Comparison of ENCODE assay signal across 8 mouse cellular contexts in genomic region chr4:45107601-45108277, GRCm38 (mm10). TPM values are rescaled to one million over a fixed set of nuclear protein-coding genes. Genes with fewer than 3 reads are reported as not detected.
DNase-seq lines count a peak whose midpoint lies in the region; ATAC-seq and TF ChIP-seq lines count a peak whose summit lies in the region.

Tomm5 (minus strand) TSS chr4:45108114.

- under 1% methylated on average over 39 of the region's 39 CpGs for whole genome bisulfite sequencing in hindbrain, embryonic 10.5 days
- WGBS in lung, postnatal 0 days: under 1% methylated on average over 39 of the region's 39 CpGs

- peak; percentile 81 for TF ChIP-seq CTCF in lung, postnatal 0 days (IDR thresholded peaks at IDR 0.05)

- H3K27me3 ChIP-seq in hindbrain, embryonic 10.5 days (ENCODE audit: insufficient read depth, poor library complexity, severe bottlenecking): no peaks in the 10 kb centered on the region
- no peaks in the 10 kb centered on the region for H3K27me3 ChIP-seq in lung, postnatal 0 days (replicated peaks; ENCODE audit: insufficient read depth, low read length)

- peak within 1 kb of the TSS; percentile 100 for H3K4me3 ChIP-seq in hindbrain, embryonic 10.5 days
- H3K4me3 ChIP-seq in lung, postnatal 0 days (ENCODE audit: low read depth, low read length): peak within 1 kb of the TSS; percentile 77

- peak; percentile 100 for ATAC-seq in frontal cortex, adult (ENCODE audit: low TSS enrichment)
- ATAC-seq in lung, postnatal 0 days: peak; percentile 99

- peak within 1 kb of the TSS; percentile 86 for H3K4me2 ChIP-seq in lung, postnatal 0 days (replicated peaks; ENCODE audit: low read depth, low read length)

- H3K9me3 ChIP-seq in hindbrain, embryonic 10.5 days: no peaks in the 10 kb centered on the region
- no peaks in the 10 kb centered on the region for H3K9me3 ChIP-seq in lung, postnatal 0 days (ENCODE audit: low read length)

- peak within 1 kb of the TSS; percentile 75 for H3K9ac ChIP-seq in lung, postnatal 0 days (replicated peaks; ENCODE audit: low read depth)

- peak; percentile 89 for DNase-seq in MN1 (ENCODE audit: low spot score)
- DNase-seq in cerebellum, adult 9-10 months: peak; percentile 92
- peak; percentile 89 for DNase-seq in hindbrain, embryonic 10.5 days (ENCODE audit: low spot score)
- DNase-seq in layer of hippocampus, adult 9-11 months: peak; percentile 93
- peak; percentile 98 for DNase-seq in lung, postnatal 0 days (ENCODE audit: low spot score)
- peak; percentile 80 for DNase-seq in ovary, postnatal 14 days (ENCODE audit: low spot score)
- peak; percentile 89 for DNase-seq in thymus, postnatal 14 days

- peak within 1 kb of the TSS; percentile 90 for H3K27ac ChIP-seq in hindbrain, embryonic 10.5 days
- peak within 1 kb of the TSS; percentile 43; the same call in 1 of the 2 replicates for H3K27ac ChIP-seq in lung, postnatal 0 days (ENCODE audit: low read length)

- peak; percentile 64 for TF ChIP-seq EP300 in lung, postnatal 0 days (IDR thresholded peaks at IDR 0.05)

- peaks cover 18% of the 10 kb centered on the region for H3K4me1 ChIP-seq in hindbrain, embryonic 10.5 days (replicated peaks)
- H3K4me1 ChIP-seq in lung, postnatal 0 days (ENCODE audit: insufficient read depth, low read depth, low read length): peaks cover 7% of the 10 kb centered on the region; the same call in 1 of the 2 replicates

- H3K36me3 ChIP-seq in hindbrain, embryonic 10.5 days: peaks cover 31% of the 10 kb centered on the region
- H3K36me3 ChIP-seq in lung, postnatal 0 days (ENCODE audit: insufficient read depth, low read length): peaks cover 8% of the 10 kb centered on the region

RNA-seq across cellular contexts. Expression of gene Tomm5, which starts in this region (rescaled TPM):
- 204 and 213 TPM in 2 replicates for polyA plus RNA-seq in hindbrain, embryonic 10.5 days (2016; fragmentation: Nextera tagmentation; extraction: Ambion mirVana)
- polyA plus RNA-seq in lung, postnatal 0 days (2015; fragmentation: Nextera tagmentation; extraction: Ambion mirVana): 144 and 151 TPM in 2 replicates

Comparison
In these comparisons a context has a peak if more than half of its experiments do, and no peak if none do; other contexts are left out.
1. Peak in every context shown above with its lines: DNase-seq, ATAC-seq, H3K4me3 ChIP-seq and H3K27ac ChIP-seq.